In genomic region chr13:97428163-97428562, GRCm38 (mm10) we compare ENCODE assay signal across 15 mouse cellular contexts.
"Had no signal": no experiment of that assay in that cellular context is flagged by ENCODE, and none has a peak within 500 bp of the region (broad histone marks: within the 10 kb centered on the region; RNA-seq: fewer than 3 reads in every experiment).

No protein-coding gene starts in this region.

- H3K4me1 ChIP-seq: liver, embryonic 15.5 days had no signal

- H3K27me3 ChIP-seq: kidney, embryonic 15.5 days; midbrain, embryonic 15.5 days had no signal

- H3K4me2 ChIP-seq: kidney, embryonic 15.5 days; liver, embryonic 11.5 days; liver, embryonic 15.5 days; midbrain, embryonic 15.5 days had no signal

- H3K9me3 ChIP-seq: kidney, embryonic 15.5 days; limb, embryonic 10.5 days; liver, embryonic 15.5 days; midbrain, embryonic 10.5 days; midbrain, embryonic 15.5 days had no signal

- H3K9ac ChIP-seq: kidney, embryonic 15.5 days; liver, embryonic 15.5 days; midbrain, embryonic 15.5 days had no signal

- ATAC-seq: lung, postnatal 0 days; midbrain, embryonic 15.5 days had no signal

- H3K27ac ChIP-seq: kidney, embryonic 15.5 days; left cerebral cortex, adult 2 months; limb, embryonic 10.5 days; liver, embryonic 15.5 days; midbrain, embryonic 10.5 days; midbrain, embryonic 15.5 days had no signal

- H3K36me3 ChIP-seq: kidney, embryonic 15.5 days; limb, embryonic 10.5 days; liver, embryonic 15.5 days; midbrain, embryonic 10.5 days; midbrain, embryonic 15.5 days had no signal

- H3K4me3 ChIP-seq: kidney, embryonic 15.5 days; left cerebral cortex, adult 2 months; limb, embryonic 10.5 days; liver, embryonic 15.5 days; midbrain, embryonic 10.5 days; midbrain, embryonic 15.5 days had no signal

- DNase-seq: kidney, postnatal 14 days; lung, adult 2 months; lung, postnatal 36 days; right cerebral cortex, adult 18-20 months; right cerebral cortex, postnatal 25 days; thymus, adult 18-20 months; thymus, postnatal 14 days had no signal
